Mouse (Mus musculus): Measurements from ENCODE around the gene Ak5.
A peak's percentile ranks its signal among the peaks of the same experiment; 100 is the strongest.

Ak5 gene

DNA sequence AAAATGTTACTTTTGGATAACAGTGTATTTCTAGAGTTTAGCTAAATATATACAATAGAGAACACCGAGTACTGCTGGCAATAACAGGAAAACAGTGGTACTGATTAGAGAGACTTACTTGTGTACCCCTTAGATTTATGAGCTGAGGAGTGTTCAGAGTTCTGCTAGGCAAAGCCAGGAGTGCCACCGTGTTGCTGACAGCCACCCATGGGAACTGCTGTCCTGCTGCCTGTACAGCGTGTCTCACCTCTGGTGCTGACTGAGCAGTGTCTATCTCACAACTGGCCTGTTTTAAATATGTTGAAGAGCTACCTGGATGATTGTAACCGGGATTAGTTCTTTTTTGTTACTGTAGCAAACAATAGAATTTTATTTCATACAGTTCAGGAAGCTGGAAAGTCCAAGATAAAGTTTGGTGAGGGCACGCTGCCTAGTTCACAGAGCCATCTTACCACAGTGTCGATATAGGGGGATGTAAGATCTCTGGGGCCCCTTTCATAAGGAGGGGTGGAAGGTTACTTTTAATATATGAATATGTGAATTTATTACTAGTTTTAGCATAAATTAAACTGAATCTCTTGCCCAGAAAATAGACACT, 103.5 kb downstream of the Ak5 start:
- DNase-seq (ENCODE audit: inconsistent ontology term) = no peak

DNA sequence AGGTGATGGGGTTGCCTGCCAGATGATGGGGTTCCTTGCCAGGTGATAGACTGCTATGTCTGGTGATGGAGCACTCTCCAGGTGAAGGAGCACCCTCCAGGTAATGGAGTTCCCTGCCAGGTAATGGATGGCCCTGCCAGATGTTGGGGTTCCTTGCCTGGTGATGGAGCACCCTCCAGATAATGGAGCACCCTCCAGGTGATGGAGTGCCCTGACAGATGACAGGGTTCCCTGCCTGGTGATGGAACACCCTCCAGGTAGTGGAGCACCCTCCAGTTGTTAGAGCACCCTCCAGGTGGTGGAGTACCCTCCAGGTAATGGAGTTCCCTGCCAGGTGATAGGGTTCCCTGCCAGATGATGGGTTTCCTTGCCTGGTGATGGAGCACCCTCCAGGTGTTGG, 104.3 kb downstream of the Ak5 start:
- no peak for DNase-seq (ENCODE audit: inconsistent ontology term)

DNA sequence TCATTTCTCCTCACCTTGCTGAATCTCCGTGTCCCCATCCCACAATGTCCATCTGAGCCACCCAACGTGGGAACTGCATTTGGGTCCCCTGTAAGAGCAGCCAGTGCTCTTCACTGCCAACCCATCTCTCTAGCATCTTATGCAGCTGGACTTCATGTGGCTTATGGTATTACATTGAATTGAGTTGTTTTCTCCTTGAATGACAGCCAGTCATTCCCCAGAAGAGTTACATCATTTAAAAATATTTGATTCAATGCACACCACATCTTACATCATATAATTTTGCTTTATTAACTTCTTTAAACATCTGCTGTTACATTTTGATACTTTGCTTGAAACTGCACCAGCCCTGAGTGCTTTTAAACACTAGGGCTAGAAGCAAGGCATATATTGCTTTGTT, 106.5 kb downstream of the Ak5 start:
- DNase-seq (ENCODE audit: inconsistent ontology term) = no peak

DNA sequence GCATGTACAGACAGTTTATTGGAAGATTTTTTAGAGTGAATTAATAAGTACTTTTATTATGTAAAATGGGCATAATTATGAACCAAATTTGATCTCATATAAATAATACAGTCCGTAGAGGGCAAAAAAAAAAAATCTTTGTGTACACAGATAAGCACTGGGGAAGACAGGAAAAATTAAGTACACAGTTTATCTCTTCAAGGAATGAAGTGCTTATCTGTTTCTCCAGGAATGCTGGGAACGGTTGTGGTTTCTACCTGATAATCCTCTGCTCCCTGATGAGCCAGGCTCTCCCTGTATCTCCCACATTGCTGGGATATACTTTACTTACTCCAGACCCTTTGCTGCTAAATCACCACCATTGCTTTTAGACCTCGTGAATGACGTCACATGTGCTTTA, 108.9 kb downstream of the Ak5 start:
- no peak for DNase-seq (ENCODE audit: inconsistent ontology term)

DNA sequence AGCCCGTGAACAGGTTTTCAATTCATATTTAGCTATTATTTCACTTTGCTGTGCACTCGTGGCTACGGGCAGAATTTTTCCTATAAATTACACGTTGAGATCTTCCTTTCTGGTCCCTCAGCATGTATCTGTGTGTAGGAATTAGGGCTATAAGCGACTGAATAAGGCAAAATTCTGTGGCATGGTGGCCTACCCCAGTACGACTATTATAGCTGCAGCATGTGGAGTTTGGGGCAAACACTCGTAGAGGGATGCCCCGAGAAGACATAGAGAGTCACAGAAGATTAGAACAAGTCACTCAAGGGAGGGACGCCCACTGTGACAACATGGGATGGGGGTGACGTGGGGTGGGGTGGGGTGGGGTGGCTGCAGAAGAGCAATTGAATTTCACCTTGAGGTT, 110.1 kb downstream of the Ak5 start:
- no peak for DNase-seq (ENCODE audit: inconsistent ontology term)

DNA sequence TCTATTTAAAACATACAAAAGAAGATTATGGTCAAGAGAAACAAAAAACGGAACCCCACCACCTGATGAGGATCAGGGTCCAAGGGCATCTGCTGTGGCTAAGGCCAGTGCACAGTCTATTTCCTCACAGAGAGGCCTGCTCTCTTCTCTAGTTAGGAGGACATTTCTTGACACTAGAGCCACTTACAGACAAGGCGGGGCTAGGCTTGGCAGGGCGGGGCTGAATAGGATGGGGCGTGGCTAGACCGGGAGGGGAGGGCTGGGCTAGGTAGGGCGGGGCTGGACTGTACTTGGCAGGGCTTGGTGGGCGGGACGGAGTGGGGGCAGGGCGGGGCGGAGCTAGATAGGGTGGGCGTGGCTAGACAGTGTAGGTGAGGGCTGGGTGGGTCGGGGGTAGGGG, 110.5 kb downstream of the Ak5 start:
- no peak for DNase-seq (ENCODE audit: inconsistent ontology term)

DNA sequence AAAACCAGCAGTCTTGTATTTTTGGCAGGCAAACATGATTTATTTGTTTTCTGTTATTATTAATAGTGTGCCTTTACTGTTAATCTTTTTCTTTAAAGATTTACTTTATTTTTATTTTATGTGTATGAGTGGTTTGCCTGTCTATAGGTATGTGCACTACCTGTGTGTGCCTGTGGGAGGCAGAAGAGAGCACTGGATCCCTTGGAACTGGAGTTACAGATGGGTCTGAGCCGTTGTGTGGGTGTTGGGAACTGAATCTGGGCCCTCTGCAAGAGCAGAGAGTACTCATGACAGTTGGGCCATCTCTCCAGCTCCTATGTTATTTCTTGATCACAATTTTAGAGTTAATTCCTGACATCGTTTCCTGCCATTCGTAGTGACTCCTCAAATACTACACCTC, 111.2 kb downstream of the Ak5 start:
- DNase-seq (ENCODE audit: inconsistent ontology term) = no peak

DNA sequence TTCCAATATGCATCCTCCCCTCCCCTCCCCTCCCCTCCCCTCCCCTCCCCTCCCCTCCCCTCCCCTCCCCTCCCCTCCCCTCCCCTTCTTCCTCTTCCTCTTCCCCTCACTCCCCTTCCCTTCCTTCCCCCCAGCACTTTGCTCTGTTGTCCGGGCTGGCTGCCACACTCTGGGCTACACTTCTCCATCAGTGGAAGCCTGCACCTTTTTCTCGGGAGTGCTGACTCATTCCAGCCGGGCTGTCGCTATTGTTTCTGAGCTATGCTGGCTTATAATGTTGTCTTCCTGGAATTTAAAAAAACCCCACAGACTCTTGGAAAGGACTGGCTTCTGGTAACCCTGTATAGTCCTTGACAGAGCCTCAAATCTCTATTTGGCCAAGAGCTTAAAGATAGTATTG, 111.7 kb downstream of the Ak5 start:
- peak; percentile 75 for DNase-seq (ENCODE audit: inconsistent ontology term)

DNA sequence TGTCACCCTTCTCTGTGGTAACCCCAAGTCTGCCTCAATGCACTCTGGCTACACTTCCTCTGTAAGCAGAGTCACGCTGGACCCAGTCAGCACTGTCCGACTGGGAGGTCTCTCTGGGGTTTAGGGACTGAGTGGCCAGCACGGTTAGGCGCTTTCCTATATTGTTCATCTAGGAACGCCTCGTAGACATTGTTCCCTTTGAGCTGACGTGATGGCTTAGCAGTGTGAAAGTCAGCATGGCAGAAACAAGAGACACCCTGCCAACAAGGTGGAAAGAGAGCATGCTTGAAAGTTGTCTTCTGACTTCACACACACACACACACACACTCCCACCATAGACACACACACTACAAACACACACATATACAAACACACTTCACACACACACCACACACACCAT, 112.9 kb downstream of the Ak5 start:
- DNase-seq (ENCODE audit: inconsistent ontology term) = no peak

DNA sequence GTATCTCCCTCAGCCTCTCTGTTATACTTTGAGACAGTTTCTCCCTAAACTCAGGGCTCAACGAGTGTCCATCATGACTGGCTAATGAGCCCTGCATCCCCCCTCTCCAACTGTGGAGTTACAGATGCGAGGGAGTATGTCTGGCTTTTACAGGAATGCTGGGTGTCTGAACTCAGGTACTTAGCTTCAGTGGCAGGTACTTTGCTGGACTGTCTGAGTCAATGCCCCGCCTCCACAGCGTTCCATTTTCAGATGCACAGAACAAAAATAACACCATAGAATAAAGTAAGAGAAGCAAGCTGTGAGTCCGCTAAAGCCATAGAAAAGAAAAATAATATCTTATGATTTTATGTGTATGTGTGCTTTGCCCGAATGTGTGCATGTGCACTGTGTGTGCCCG, 113.8 kb downstream of the Ak5 start:
- no peak for DNase-seq (ENCODE audit: inconsistent ontology term)

DNA sequence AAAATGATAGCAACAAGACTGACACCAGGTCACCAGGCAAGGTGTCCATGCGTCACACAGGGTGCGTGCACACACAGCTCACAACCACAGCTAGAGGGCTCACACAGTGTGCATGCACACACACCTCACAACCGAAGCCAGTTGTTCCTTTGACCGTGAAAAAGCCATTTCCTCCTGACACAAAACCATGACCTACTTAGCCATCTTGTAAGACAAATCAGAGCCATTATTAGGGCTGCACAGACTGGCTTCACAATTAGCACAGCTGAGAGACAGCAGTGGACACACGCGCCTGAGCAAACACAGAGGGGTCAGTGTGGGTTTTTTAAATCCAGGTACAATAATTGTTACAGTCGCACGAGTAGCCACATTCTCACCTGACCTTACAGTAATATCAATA, 115.5 kb downstream of the Ak5 start:
- DNase-seq (ENCODE audit: inconsistent ontology term) = peak; percentile 35

DNA sequence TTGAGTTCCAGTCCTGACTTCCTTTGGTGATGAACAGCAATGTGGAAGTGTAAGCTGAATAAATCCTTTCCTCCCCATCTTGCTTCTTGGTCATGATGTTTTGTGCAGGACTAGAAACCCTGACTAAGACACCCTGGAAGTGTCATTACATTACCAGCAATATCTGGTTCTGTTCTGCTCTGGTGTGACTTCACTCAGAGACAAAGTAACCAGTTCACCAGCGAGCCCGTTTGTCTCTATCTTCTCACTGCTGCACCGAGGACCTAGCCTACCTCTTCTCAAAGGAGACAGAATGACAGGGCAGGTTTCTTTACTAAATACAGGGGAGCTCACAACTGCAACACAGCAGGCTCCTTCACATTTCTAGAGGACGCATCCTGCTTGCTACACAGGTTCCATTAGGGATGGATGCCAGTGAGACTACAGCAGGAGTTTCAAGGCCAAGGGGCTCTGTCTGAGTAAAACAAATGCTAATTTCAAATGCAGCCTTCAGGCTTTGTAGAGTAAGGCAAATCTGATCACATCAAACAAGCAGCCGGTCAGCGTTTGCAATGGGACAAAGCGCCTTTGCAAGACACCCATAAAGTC, 117.5 kb downstream of the Ak5 start:
- DNase-seq (ENCODE audit: inconsistent ontology term) = no peak

DNA sequence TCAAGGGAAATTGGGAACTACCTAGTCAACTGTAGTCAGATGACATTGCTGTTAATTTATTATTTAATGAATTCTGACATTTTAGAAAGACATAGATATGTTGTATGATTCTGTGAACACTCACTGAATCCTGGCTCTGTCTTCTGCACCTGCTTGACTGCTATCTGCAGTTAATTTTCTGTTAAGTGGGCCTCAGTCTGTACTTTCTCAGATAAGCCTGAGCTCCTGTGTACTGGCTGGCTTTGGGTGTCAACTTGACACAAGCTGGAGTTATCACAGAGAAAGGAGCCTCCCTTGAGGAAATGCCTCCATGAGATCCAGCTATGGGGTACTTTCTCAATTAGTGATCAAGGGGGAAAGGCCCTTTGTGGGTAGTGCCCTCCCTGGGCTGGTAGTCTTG, 118.1 kb downstream of the Ak5 start:
- DNase-seq (ENCODE audit: inconsistent ontology term) = no peak

DNA sequence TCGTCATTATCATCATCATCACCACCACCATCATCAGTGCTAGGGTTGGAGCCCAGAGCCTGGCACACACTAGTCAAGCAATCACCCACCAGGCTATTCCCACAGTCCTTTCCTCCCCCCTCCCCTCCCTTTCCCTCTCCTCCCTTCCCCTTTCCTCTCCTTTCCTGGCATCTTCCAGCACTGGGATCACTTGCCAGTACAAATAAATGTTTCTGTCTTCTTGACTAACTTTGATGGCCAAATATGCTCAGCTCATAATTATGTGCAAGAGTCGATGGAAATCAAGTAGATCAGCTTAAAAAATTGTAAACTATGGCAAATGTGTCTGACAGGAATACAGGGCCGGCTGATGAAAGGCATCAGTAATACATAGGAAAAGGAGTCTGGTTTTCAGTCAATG, 123.2 kb downstream of the Ak5 start:
- DNase-seq (ENCODE audit: inconsistent ontology term) = peak; percentile 26

DNA sequence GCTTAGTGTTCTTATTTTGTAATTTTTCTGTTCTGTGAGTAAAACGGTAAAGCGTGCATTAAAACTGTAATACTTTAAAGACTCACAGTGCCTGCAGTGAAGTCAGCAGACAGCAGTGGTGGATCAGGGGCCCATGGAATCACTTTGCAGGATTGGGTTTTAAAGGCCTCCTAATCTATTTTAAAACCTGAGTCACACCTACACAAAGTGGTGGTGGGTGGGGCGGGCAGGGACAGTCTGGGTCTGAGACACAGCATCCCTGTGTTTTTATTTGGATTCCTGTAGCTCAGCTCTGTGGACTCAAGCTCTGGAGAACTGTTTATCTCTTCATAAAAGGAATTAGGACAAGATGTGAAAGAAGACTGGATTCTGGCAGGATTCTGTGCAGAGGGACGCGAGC, 125.9 kb downstream of the Ak5 start:
- no peak for DNase-seq (ENCODE audit: inconsistent ontology term)

DNA sequence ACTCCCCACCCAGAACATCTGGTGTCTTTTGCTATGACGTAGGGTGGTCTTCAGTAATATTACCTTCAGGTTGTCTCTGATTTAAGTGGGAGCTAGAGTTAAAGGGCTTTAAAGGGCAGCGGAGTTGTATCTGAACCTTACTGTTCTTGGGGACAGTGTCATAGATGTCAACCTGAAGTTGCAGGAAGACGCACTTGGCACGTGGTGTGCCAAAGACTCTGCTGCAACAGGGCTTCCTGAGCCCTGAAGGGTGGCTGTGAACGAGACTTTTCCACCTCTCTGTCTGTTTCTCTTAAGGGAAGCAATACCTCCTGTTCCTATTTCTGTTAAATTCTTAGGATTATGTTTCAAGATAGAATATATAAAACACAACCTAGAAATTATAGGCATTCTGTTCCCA, 137.8 kb downstream of the Ak5 start:
- DNase-seq (ENCODE audit: inconsistent ontology term) = no peak

DNA sequence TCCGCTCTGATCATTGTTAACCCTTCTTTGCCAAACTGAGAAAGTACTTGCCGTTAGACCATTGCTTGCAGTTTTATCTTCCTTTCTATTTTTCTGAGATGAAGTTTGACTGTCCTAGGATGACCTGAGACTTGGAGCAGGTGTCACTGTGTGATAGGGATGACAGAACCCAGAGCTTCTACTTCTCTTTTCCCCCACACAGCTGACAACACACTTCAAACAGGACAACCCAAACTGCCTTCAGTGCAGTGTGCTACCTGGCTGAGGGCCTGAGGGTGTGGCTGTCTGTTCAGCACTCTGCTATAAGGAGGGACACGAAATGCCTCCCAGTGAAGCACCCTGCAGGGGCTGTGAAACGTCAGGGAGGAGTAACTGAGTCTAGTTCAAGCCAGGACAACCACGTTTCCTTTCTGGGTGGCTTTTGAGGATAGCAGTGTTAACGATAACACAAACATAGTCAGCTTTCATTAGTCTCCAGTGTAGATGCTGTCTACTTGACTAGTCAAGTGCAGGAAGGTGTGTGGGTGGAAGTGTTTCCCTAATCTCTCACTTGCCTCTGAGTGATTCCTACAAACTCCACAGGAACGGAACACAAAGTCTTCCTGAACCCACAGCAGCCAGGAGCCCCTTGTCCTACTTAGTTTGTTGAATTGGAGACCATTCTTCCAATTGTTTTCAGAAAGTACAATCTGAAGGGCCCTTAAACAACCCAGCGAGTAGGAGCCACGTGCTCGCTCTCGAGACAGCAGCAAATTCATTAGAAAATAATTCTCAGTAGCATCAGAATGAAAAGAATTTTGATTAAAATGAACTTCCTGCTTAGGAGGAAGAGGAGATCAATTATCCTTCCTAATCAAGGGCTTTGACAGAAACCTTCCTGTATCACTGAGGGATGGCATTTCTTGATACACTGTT, 138.8 kb downstream of the Ak5 start:
- DNase-seq (ENCODE audit: inconsistent ontology term) = peak; percentile 31

DNA sequence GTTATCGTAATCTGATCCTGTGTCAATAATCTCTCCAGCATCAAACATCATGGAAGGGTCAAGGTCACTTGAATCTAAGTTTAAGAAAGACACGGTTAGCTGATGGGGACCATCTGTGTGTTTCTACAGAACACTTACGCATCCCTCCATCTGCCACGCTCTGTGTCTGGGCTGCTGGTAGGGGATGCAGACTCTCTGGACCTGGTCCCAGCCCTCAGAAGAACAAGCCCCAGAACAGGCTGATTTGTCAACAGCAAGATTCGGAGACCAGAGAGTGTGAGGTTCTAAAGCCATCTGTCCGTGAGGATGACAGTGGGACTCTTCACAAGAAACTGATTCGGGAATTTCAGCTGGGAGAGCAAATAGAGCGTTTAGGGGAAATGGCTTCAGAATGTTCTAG, 141.4 kb downstream of the Ak5 start:
- DNase-seq (ENCODE audit: inconsistent ontology term) = no peak

DNA sequence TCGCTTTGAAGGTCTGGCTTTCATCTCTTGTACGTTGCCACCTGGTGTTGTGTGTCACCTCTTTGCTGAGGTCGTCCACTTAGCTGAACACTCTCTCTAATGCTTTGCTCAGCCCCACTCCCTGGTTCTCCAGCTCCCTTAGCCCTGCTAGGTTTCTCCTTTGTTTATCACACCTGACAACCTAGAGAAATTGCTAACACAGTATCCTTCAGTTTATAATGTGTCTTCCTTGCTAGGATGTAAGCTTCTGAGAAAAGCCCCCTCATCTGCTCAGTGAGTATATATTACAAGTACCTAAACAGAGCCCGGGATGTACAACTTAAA, 144.9 kb downstream of the Ak5 start:
- DNase-seq (ENCODE audit: inconsistent ontology term) = no peak

DNA sequence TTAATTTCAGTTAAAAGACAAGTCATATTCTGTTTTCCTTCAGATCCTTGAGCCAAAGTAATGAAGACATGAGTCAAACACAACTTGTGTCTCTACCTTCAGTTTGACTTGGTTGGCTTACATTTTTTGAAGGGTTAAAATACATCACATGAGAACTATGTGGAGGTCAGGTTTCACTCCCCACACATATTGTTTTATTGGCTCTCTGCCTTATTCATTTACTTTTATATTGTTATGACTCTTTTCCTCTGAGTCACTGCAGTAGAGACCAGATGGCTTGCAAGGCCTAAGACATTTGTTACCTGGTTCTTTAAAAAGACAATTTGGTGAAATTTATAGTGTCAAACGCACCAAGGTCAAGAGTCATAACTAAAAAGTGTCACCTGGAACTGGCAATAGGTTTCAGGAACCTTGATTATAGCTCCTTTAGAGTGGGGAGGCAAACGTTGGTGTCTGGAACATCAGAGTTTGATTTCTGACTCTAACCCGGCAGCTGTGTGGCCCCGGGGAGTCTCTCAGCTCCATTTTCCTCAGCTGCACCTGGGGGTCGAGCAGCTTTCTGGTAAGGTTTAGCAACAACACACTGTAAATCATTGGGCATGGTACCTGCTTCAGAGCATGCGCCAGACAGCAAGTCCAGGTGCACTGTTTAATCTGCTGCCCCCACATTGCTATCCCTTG, 145.4 kb downstream of the Ak5 start:
- no peak for DNase-seq (ENCODE audit: inconsistent ontology term)

DNA sequence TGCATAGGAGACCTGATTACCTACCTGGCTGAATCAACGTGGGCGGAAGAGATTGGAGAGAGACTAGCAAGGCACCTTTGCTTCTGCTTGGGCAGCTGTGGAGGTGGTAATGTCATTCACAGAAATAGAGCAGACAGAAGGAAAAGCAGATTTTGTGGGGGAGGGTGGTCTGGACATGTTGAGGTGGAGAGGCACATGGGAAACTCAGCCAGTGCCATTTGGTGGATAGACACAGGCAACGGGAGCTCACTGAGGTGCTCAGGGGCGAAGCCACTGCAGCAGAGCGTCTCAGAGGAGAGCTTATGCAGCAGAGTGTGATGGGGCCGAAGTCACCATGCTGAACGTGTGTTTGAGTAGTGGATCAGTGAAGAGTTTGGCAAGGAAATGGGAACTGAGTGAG, 147.1 kb downstream of the Ak5 start:
- no peak for DNase-seq (ENCODE audit: inconsistent ontology term)

DNA sequence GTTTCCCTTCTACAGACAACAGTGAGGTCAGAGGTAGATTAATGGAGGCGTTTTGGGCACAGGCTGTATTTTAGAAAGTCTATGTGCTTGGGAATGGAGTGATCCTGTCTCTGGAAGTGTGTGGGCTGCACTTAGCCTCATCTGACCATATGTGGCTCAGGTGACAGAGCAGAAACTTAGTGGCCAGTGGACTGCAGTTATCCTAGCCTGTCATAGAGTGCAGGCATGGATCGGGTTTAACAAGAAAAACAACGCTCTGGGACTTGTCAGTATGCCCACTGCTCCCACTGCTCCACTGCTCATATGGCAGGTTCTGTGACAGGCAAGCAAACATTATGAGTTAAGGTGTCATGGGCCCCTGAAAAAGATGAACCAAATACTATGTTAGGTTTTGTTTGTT, 148.1 kb downstream of the Ak5 start:
- no peak for DNase-seq (ENCODE audit: inconsistent ontology term)

DNA sequence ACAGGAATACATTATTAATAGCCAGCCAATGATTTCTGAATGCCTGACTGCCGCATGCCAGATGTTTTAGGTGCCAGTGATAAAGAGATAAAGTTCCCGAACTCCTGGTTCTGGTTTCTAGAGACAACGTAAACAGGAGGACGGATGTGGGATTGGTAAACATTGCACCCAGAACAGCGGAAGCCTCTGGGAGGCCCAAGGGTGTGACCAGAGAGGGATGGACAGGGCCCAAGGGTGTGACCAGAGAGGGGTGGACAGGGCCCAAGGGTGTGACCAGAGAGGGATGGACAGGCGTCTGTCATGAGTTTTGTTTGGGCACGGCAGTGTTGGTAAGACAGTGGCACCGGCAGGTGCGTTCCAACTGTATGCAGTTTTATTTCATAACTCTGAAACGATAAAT, 148.6 kb downstream of the Ak5 start:
- DNase-seq (ENCODE audit: inconsistent ontology term) = no peak

All from Muller cell, postnatal 12 days (primary cell).